Mouse (Mus musculus) embryonic stem cell, embryonic (primary cell): ENCODE measurements around the gene Lnx2.

Source experiments
- CTCF ChIA-PET, 4 experiments: fragments of 300-600 bp in 2 of 4; fragments of 350-600 bp in 2 of 4; sonication (Branson Sonifier 250); formaldehyde crosslinking; loops; one replicate each; lab custom pipeline; 2022; ENCODE audit warnings: inconsistent platforms in 2 of 4; lab: Charles Lee
- POLR2A ChIA-PET, 4 experiments: fragments of 300-600 bp in 2 of 4; fragments of 350-600 bp in 2 of 4; sonication (Branson Sonifier 250); formaldehyde crosslinking; loops; one replicate each; lab custom pipeline; 2022; ENCODE audit warnings: antibody characterized with exemption in 4 of 4, inconsistent platforms in 1 of 4; lab: Charles Lee

The Lnx2 gene

DNA sequence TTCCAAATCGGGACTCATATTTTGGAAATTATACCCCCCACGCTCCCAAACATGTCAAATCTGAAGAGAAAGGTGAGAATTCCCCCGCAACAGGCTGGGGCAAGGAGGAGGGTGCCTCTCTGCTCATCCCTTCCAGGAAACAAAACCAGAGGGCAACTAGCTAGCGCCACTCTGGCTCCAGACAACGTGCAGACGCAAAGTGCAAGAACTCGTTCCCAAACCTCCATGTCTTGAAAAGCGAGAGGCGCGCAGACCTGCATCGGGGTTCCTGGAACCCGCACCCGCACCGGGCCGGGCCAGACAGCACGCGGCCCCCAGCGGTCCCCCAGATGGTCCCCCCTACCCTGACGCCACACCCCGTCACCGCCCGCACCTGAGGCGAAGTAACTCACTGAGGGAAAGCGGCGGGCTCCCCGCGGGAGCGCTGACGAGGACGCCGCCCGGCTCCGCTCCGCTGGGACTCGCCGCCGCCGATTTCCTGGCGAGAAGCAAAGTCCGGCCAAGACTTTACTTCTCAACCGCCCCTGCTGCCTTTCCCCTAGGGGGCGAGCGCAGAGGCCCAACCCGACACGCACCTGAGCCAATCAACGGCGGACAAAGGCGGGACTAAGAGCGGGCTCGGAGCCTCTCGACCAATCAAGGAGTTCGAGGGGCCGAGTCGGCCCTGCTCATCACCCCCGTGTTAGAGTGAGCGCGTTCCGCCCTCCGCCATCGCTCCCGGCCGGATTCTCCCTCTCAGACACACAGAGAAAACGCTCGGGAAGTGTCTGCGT lies at the start of gene Lnx2:
TSS of gene Lnx2 (minus strand) at position 561 of the 773 bp plus-strand sequence.
- CTCF ChIA-PET = interaction anchor here in 2 of 4 experiments (0.9 to 1.2 kb wide), 2 partner anchors 217 to 244 kb away, joined by 3 read pairs; no protein-coding TSS in a partner anchor
- POLR2A ChIA-PET = interaction anchor here in 3 of 4 experiments (0.8 to 2.6 kb wide), 27 partner anchors 9 to 804 kb away, joined by 3 to 13 read pairs (median 4); no protein-coding TSS in a partner anchor

DNA sequence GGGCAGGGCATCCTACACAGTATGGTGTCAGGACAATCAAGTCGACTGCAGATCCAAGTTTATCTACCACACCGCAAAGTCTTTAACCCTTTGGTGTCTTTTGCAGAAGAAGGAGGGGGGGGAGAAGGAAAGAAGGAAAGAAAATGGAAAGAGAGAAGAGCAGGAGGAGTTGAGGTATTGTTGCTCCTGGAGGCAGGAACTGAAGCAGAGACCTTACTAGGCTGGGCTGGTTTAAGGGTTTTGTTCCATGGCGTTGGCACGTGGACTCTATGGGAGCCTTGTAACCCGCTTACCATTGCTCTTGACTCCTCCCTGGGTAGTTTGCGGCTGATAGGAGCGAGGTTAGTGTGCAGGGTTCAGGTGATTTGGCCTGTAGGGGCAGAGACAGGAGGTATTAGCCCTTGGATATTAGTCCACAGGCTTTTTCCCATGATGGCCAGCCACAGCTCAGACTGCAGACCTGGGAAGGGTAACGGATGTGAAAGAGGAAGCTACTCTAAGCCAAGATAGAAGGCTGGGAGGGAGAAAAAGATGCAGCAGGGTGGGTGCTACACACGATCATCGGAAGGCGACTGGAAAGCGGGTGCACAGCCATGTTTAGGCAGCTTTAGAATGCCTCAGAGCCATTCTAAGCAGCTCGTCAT lies 49.3 kb upstream of the Lnx2 start:
- CTCF ChIA-PET = interaction anchor here in 2 of 4 experiments (0.6 to 0.7 kb wide), 3 partner anchors 62 to 832 kb away, joined by 3 read pairs; no protein-coding TSS in a partner anchor
- POLR2A ChIA-PET = interaction anchor here in 1 of 4 experiments (1.0 kb wide), 1 partner anchor 11 kb away, joined by 3 read pairs; no protein-coding TSS in a partner anchor

DNA sequence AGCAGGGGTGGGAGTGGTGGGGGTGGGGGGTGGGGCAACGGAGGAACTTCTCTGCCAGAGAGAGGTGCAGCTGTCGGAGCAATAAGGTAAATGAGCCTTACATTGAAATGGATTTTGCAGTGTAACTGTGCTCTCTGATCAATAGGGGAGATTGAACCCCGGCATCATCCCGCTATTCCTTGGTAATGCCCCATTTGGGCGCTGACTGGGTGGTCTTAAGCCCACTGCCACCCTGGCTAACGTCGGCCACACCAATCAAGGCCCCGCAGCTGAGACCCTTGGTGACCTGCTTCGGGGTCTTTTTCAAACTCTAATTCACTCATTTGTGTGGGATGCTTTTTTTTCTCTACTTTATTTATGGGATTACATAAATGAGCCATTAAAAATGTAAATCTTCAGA lies 48.4 kb upstream of the Lnx2 start:
- ChIA-PET POLR2A (interaction anchor here in 1 of 4 experiments (0.5 kb wide), 1 partner anchor 1360 kb away, joined by 3 read pairs; no protein-coding TSS in a partner anchor), CTCF (interaction anchor here in 3 of 4 experiments (0.6 to 1.5 kb wide), 3 partner anchors 11 to 219 kb away, joined by 3 to 4 read pairs (median 3); no protein-coding TSS in a partner anchor)

DNA sequence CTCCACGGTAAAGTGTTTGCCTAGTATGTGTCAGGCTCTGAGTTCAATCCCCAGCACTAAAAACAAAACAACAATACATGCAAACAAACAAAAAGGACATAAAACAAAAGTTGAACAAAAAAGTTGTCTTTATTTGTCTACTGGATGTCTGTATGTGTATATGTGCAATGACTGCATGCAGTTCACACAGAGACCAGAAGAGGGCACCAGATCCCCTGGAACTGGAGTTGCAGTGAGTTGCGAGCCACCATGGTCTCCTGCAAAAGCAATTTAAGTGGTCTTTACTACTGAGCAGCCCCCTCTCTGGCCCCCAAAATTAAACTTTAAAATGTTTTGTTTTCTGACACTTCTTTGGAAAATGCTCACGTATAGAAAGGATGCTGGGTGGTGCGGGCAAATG lies 44.8 kb upstream of the Lnx2 start:
- CTCF ChIA-PET = interaction anchor here in 3 of 4 experiments (0.8 to 2.7 kb wide), 9 partner anchors 15 to 199 kb away, joined by 3 to 11 read pairs (median 5); no protein-coding TSS in a partner anchor
- POLR2A ChIA-PET = no interaction called here

DNA sequence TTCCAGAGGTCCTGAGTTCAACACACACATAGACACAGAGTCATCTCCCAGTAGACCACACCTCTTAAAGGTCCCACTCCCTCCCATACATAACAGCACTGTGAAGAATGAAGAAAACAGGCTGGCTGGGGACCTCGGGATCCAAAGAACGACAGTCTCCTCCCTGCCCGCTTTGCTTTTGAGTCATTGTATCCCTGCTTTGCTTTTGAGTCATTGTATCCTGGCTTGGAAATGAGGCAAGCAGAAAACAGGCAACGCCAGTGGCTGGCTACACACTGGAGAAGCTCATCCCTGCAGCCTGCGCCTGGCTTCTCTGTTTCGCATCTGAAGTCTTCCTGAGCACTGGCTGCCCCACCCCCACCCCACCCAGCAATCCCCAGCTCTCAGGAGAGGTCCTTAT lies 40.6 kb upstream of the Lnx2 start:
- ChIA-PET POLR2A (no interaction called here), CTCF (interaction anchor here in 3 of 4 experiments (0.6 to 1.3 kb wide), 6 partner anchors 8 to 846 kb away, joined by 3 to 10 read pairs (median 4); no protein-coding TSS in a partner anchor)

DNA sequence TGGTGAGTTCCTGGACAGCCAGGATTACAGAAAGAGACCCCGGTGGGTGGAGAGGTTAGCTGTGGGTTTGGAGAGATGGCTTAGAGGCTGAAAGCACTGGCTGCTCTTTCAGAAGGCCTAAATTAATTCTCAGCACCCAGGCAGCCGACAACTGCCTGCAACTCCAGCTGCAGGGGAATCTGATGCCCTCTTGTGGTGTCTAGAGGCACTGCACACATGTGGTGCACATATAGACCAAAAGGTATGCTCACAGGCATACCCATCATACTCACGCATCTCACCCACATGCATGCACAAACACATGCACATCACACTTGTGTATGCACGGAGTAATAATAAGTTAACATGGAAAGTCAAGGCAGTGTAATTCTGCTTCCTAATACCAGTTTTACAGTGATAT lies 39.2 kb upstream of the Lnx2 start:
- CTCF ChIA-PET = interaction anchor here in 3 of 4 experiments (0.6 to 1.5 kb wide), 9 partner anchors 111 to 767 kb away, joined by 3 to 7 read pairs (median 3); no protein-coding TSS in a partner anchor
- POLR2A ChIA-PET = no interaction called here

DNA sequence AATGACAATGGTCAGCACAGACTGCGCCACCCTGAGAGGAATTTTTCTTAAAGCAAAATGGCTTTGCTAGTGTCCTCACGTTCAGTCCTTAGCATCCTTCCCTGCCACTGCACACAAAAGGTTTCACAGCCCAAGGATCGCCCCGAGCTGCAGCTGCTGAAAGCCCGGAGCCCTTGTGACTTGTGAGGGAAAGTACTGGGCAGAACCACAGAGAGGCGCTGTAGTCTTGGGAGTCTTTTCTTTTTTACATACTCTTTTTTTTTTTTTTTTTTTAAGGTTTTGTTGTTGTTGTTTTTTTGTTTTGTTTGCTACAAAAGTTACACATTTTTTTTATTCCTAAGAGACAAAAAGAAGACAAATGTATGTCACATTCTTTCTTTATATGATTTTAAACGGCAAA lies 38.4 kb upstream of the Lnx2 start:
- POLR2A ChIA-PET = interaction anchor here in 1 of 4 experiments (0.7 kb wide), 1 partner anchor 154 kb away, joined by 7 read pairs; no protein-coding TSS in a partner anchor
- CTCF ChIA-PET = interaction anchor here (0.6 to 1.6 kb wide), 15 partner anchors 13 to 773 kb away, joined by 3 to 7 read pairs (median 3); no protein-coding TSS in a partner anchor

DNA sequence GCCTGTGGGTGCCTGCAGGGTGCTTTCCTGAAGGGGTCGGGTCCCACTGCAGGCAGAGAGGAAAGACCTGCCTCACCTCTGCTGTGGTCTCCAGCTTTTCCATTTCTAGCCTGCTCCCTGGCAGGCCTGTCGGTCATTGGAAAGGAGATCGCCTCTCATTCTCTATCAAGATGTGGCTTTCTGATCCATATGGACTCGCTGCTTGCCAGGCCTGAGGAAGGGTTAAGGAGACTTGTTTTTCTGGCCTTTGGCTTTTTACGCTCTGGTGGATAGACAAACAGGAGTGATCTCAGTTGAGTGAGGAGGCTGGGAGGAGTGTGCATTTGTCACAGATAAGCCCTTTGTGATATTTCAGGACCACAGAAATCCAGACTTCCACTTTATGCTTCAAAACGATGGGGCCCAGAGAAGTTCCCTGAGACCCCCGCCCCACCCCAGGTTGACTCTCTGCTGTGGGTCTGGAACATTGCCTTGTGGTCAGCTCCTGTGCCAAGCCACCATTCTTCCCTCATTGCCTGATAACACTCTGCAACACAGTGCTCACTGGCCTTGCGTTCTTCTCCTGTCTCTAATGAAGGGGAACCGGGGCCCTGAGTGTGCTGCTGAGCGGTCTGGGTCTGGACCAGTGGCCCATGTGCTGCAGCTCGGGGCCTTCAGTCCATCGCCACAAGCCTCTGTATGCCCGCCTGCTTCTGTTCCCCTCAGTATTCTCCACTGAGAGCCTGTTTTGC lies 32.6 kb upstream of the Lnx2 start:
- ChIA-PET CTCF (interaction anchor here in 3 of 4 experiments (0.5 to 1.5 kb wide), 7 partner anchors 8 to 918 kb away, joined by 3 to 5 read pairs (median 3); no protein-coding TSS in a partner anchor), POLR2A (interaction anchor here in 3 of 4 experiments (0.7 to 2.5 kb wide), 3 partner anchors 11 to 194 kb away, joined by 3 to 6 read pairs (median 5); no protein-coding TSS in a partner anchor)

DNA sequence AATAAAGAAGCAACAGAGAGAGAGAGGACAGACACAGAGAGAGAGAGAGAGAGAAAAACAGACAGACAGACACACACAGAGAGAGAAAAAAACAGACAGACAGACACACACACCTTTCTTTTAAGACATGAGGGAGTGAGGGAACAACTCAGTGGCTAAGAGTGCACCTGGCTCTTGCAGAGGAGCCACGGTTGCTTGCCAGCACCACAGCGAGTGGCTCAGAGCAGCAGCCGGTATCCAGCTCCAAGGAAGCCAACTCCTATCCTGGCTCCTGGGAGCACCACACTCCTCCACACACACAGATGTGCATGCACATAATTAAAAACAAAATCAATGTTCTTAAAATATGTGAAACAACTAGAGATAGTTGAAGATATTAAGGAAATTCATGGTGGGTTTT lies 30.9 kb upstream of the Lnx2 start:
- ChIA-PET POLR2A (interaction anchor here in 2 of 4 experiments (0.6 to 1.4 kb wide), 4 partner anchors 17 to 138 kb away, joined by 3 to 4 read pairs (median 4); no protein-coding TSS in a partner anchor), CTCF (no interaction called here)

DNA sequence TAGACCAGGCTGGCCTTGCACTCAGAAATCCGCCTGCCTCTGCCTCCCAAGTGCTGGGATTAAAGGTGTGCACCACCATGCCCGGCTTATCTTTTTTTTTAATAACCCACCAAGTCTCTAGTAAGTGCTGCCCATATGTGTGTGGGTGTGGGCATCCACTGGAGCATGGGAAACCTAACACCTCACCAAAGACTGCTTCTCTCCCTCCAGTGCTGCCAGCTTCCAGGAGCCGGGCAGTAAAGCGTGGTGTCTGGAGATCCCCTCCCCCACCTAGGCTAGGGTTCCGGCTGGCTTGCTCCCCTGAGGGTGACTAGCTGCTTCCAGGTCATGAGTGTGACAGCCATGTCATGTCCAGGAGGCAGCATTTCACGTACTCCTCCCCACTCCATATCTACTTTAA lies 25.9 kb upstream of the Lnx2 start:
- CTCF ChIA-PET = no interaction called here
- POLR2A ChIA-PET = interaction anchor here in 2 of 4 experiments (0.7 to 1.2 kb wide), 2 partner anchors 11 to 1850 kb away, joined by 3 read pairs; no protein-coding TSS in a partner anchor

DNA sequence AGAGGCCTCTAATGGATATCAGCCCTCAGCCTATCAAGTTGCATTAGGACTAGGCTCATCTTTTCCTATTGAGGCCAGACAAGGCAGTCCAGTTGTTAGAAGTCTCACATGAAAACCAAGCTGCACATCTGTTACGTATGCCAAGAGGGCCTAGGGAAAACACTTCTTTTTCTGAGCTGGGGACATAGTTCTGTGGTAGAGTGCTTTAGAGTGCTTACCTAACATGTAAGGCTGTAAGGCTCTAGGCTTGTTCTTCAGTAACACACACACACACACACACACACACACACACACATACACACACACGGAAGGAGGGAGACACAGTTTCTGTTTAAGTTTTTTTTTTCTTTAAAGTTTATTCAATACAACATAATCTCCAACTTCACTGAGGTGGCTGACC lies 23.8 kb upstream of the Lnx2 start:
- ChIA-PET POLR2A (interaction anchor here in 2 of 4 experiments (0.6 to 1.4 kb wide), 2 partner anchors 14 to 23 kb away, joined by 3 read pairs; partner anchors contain the start of gene Polr1d (in 1 of the 2)), CTCF (interaction anchor here in 1 of 4 experiments (0.6 kb wide), 1 partner anchor 187 kb away, joined by 4 read pairs; no protein-coding TSS in a partner anchor)

DNA sequence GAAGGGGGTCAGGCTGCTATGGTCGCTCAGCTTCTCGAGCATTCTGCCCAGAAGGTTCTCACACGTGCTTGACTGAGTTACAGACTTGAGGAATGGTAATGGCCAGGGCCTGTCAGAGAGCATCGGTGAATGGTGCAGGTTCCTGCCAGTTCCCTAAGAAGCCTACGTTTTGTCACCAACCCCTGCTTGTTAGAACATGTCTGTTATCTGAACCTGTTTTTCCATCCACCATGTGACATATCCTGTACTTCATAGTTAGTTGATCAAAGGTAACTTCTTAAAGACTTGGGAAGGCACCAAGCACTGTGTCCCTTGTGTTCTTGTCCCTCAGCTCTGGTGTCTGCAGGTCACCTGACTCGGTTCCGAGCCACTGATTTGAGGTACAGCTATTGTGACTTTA lies 22.3 kb upstream of the Lnx2 start:
- CTCF ChIA-PET = no interaction called here
- POLR2A ChIA-PET = interaction anchor here in 2 of 4 experiments (0.7 to 3.2 kb wide), 6 partner anchors 8 to 1954 kb away, joined by 3 to 11 read pairs (median 4); partner anchors contain the start of genes Lnx2 (in 2 of the 2) and Polr1d (in 2 of the 2)

DNA sequence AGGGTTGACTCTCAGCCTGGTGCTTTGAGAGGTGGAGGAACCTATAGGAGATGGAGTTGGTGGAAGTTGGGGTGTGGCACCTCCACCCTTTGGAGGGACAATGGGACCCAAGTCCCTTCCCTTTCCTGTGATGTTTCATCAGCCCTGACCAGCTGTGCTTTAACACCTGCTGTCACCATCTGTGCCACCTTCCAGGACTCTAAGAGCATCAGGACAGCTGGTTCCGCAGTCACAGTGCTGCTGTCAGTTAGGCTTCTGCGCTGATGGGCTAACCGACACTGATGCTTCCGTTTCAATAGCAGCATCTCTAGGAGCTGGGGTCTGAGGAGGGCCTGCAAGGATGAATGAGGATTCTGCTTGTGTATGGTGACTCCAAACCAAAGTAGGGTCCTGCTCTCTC lies 20.2 kb upstream of the Lnx2 start:
- CTCF ChIA-PET = no interaction called here
- POLR2A ChIA-PET = interaction anchor here in 2 of 4 experiments (0.5 to 3.2 kb wide), 7 partner anchors 9 to 313 kb away, joined by 3 to 11 read pairs (median 4); partner anchors contain the start of genes Lnx2 (in 2 of the 2) and Polr1d (in 2 of the 2)

DNA sequence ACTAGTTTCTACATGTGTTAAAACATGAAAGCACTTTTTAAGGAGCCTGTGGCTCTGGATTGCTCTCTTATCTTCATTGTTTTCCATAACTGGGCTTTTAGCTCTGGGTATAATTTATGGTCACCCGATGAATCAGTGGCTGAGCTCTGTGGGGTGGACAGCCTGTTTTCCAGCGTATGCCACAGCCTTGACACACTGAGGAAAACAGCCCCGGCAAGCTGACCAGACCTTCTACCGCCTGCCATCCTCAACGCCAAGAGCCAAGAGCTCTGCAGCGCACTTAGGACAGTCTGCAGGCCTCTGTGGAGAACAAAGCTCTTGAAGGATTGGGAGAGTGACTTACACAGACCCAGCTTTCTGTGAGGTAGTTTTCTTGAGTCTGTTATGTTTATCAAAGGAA lies 17.9 kb upstream of the Lnx2 start:
- POLR2A ChIA-PET = interaction anchor here in 3 of 4 experiments (0.6 to 2.3 kb wide), 9 partner anchors 10 to 199 kb away, joined by 3 to 10 read pairs (median 4); partner anchors contain the start of genes Polr1d (in 2 of the 3) and Lnx2 (in 1 of the 3)
- CTCF ChIA-PET = interaction anchor here in 2 of 4 experiments (0.5 to 1.1 kb wide), 3 partner anchors 15 to 205 kb away, joined by 3 to 4 read pairs (median 4); no protein-coding TSS in a partner anchor

DNA sequence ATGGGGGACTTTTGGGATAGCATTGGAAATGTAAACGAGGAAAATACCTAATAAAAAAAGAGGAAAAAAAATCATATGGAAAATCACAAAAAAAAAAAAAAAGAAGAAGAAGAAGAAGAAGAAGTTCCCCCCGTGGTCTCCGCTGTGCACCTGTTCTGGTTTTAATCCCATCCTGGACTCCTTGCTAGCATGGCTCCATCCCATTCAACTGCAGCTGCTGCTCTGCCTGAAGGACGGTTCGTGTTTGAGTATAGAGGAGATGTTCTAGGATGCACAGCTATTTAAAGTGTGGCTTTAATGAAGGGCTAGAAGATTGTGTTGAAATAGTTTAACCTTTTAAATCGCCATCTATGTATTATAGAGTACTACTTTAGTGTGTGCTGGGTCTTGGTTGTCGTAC lies 16.1 kb upstream of the Lnx2 start:
- CTCF ChIA-PET = no interaction called here
- POLR2A ChIA-PET = interaction anchor here in 2 of 4 experiments (1.1 to 2.5 kb wide), 2 partner anchors 10 to 16 kb away, joined by 5 to 7 read pairs; partner anchors contain the start of genes Lnx2 (in 1 of the 2) and Polr1d (in 1 of the 2)

DNA sequence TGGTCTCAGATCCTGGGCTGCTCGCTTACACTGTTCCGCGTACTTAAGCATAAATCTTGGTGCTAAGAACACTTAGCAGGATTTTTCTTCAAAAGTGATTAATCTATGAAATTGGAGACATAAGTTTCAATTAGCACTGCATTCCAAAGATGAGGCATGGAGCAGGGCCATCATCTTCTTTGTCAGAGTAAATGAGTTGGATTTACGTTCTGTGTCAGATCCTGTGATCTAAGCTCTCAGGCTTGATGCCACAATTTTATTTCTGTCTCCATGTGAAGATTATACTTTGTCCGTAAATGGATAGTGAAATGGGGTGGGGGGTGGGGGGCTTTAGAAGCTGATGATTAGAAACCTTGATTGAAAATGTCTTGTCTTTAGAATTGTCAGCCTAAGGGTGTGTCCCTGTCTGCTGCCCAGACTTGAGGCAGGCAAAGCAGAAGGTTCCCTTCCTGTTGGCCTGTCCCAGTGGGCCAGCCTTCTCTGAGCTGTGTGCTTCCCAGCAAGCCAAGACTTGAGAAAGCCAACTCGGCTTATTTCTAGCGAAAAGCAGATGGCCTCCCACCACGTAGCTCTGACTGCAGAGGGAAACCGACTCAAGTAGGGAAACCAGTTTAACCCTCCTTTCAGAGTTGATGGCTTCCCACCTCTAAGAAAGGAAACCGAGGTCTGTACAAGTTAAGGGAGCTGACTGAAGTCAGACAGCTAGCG lies 14.0 kb upstream of the Lnx2 start:
- CTCF ChIA-PET = interaction anchor here in 2 of 4 experiments (0.6 kb wide), 2 partner anchors 68 to 78 kb away, joined by 3 to 5 read pairs; no protein-coding TSS in a partner anchor
- POLR2A ChIA-PET = interaction anchor here in 3 of 4 experiments (0.6 to 2.5 kb wide), 12 partner anchors 8 to 203 kb away, joined by 3 to 9 read pairs (median 4); partner anchors contain the start of genes Polr1d (in 3 of the 3) and Lnx2 (in 2 of the 3)
